Mouse (Mus musculus) stomach, postnatal 0 days (tissue): ENCODE measurements around the gene Nat8f1.
"Not testable (repeated sequence)": the region's sequence is repeated elsewhere in the genome, so short reads cannot be mapped to it uniquely, and the experiment has no call there.

Experiments used
- CTCF ChIP-seq: IDR thresholded peaks from 2 replicates; pipeline ENCODE4 v1.5.1; 2016; ENCODE audit warnings: antibody characterized with exemption, low read depth, mild to moderate bottlenecking, moderate library complexity
- EP300 ChIP-seq: optimal IDR thresholded peaks from 2 replicates; pipeline ENCODE3; 2016; ENCODE audit warnings: antibody characterized with exemption

- not testable (repeated sequence) for TF ChIP-seq CTCF, EP300
Measured at GRCm38 (mm10) chr6:85883246-85883645, 32.2 kb downstream of the Nat8f1 start.
